Mouse (Mus musculus): ENCODE measurements around the gene Ccdc28b. TPM values are rescaled to one million over a fixed set of nuclear protein-coding genes. Genes with fewer than 3 reads are reported as not detected.

Gene Ccdc28b
- polyA plus RNA-seq, 1 experiment from 2014 or later, result 47.3 TPM

DNA sequence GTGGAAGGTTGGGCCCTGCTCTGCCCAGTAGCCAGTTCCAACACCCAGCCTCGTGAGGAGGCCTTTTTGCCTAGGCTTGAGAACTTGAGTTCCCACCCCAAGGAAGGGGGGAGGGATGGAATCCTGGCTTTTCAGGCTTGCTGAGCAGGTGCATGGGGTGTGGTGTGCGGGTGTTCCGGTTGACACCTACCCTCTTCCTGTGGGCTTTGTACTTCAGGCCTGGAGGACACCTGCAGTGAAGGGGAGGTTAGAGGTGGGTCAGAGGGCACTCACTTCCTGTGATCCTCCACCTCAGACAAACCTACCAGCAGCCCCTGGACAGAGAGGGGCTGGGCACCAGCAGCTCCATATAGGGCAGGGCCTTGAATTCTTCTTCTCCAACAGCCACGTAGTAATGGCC lies 13.7 kb downstream of the Ccdc28b start:
- H3K27me3 ChIP-seq, result no peaks in the 10 kb centered on the region
- no peak overlapping the region for H3K9ac ChIP-seq
- H3K4me1 ChIP-seq (replicated peaks), result peaks cover 16% of the 10 kb centered on the region
- WGBS, result 74% methylated on average over 4 of the region's 4 CpGs
- no peak for ATAC-seq (replicated peaks; ENCODE audit: insufficient number of reproducible peaks, insufficient read depth, low FRiP score, low read depth)
- no peaks in the 10 kb centered on the region for H3K9me3 ChIP-seq (replicated peaks)
- no peak overlapping the region for H3K4me2 ChIP-seq
- no peak overlapping the region for H3K27ac ChIP-seq
- no peak overlapping the region for H3K4me3 ChIP-seq
- peaks cover 29% of the 10 kb centered on the region for H3K36me3 ChIP-seq

DNA sequence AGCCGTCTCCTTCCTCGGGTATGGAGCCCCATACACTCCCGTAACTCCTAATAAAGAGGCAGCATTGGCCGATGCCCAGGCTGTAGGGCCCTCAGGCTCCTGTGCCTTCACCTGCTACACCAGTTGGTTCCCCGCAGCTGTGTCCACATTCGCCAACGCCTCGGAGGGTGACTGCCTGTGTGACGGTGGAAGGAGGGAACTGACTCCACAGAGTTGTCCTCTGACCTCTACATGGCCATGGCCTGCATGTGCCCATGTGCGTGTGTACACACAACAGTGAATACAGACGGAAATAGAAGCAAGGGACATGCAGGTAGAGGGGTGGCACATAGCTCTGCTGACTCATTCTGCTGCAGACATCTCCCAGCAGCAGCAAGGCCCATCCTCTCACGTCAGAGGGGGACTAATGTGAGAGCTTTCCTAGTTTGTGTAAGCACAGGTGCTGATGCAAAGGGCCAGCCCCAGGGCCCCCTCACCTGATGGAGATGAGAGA lies 14.6 kb downstream of the Ccdc28b start:
- no peak overlapping the region for H3K4me2 ChIP-seq
- ATAC-seq (replicated peaks; ENCODE audit: insufficient number of reproducible peaks, insufficient read depth, low FRiP score, low read depth), result no peak; the same call in 1 of the 2 replicates
- 77% methylated on average over 12 of the region's 12 CpGs for WGBS
- no peaks in the 10 kb centered on the region for H3K9me3 ChIP-seq (replicated peaks)
- peaks cover 37% of the 10 kb centered on the region for H3K36me3 ChIP-seq
- H3K9ac ChIP-seq, result no peak overlapping the region
- H3K27me3 ChIP-seq, result no peaks in the 10 kb centered on the region
- peak overlapping the region; percentile 7 for H3K27ac ChIP-seq
- H3K4me3 ChIP-seq, result no peak overlapping the region
- H3K4me1 ChIP-seq (replicated peaks), result peaks cover 9% of the 10 kb centered on the region

DNA sequence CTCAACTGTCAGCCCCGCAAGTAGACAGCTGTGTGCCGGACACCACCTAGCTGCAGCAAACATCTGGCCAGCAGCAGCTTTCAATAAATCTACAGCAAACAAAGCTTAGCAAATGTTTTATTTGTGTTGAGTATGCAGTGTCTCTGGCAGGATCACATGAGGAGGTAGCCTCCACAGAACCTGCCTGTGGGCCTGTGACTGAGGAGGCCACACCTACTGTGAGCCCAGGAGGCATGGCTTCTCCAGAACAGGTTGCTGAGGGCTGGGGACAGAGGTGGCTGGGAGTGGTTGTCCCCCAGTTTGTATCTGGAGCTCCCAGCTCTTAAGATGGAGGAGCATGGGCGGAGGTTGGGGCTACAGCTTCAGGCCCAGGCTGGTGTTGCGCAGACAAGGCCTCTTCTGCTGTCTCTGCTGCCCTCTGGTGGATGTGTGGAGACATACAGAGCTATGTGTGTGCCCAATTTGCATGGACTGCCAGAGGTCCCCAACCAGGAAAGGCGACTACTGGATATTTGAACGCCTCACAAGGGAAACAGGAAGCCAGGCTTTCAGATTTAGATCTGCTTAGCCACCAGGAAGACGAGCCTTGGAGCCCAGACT lies 15.2 kb downstream of the Ccdc28b start:
- no peaks in the 10 kb centered on the region for H3K9me3 ChIP-seq (replicated peaks)
- WGBS, result 36% methylated on average over 7 of the region's 7 CpGs
- H3K4me1 ChIP-seq (replicated peaks), result peaks cover 4% of the 10 kb centered on the region; the same call in 1 of the 2 replicates
- peak overlapping the region; percentile 7; the same call in 1 of the 2 replicates for H3K27ac ChIP-seq
- no peaks in the 10 kb centered on the region for H3K27me3 ChIP-seq
- no peak overlapping the region for H3K9ac ChIP-seq
- no peak overlapping the region for H3K4me2 ChIP-seq
- ATAC-seq (replicated peaks; ENCODE audit: insufficient number of reproducible peaks, insufficient read depth, low FRiP score, low read depth), result peak; percentile 71
- H3K36me3 ChIP-seq, result peaks cover 40% of the 10 kb centered on the region
- no peak overlapping the region for H3K4me3 ChIP-seq

DNA sequence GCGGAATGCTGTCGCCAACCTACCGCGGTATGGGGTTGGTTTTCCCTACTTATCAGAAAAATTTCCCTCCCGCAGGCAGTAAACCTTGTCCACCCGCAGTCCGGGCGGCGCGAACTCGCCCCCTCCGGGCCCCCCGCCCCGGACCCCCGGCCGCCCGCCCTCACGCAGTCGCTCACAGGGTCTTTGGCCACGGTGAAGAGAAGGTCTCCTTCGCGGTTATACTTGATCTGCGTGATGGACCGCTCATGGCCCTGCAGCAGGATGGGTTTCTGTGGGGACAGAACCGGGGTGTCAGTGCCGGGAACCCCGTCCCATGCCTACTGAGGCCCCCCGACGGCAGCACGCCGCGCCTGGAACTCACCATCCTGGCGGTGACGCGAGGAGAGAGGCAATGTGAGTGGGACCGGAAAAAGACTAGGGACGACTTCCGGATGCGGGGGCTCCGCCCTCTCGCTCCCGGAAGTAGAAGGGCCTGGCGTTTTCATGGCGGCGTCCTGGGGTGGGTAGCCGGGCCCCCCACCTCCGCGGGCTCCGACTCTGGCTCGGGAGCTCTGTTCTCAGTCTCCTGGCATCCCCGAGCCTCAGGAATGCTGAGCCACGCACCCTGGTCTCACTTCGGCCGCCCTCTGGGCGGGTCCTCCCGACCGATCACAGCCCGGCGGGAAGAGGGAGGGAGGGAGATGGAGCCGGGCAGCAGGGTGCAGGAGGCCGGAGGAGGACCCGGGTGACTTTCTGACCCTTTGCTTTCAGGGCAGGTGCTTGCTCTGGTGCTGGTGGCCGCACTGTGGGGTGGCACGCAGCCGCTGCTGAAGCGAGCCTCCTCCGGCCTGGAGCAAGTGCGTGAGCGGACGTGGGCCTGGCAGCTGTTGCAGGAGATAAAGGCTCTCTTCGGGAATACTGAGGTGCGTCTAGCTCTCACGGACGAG lies 23.3 kb downstream of the Ccdc28b start, which contains the start of the genes Eif3i and Tmem234:
TSS of gene Eif3i (minus strand) at position 416 of the 926 bp plus-strand sequence.
TSS of gene Tmem234 (plus strand) at position 436 of the 926 bp plus-strand sequence.
- ATAC-seq (replicated peaks; ENCODE audit: insufficient number of reproducible peaks, insufficient read depth, low FRiP score, low read depth), result peak; percentile 87
- no peaks in the 10 kb centered on the region for H3K27me3 ChIP-seq
- peak within 1 kb of the TSS; percentile 96 for H3K4me3 ChIP-seq
- peak within 1 kb of the TSS; percentile 91 for H3K9ac ChIP-seq
- WGBS, result under 1% methylated on average over 74 of the region's 74 CpGs
- H3K27ac ChIP-seq, result peak within 1 kb of the TSS; percentile 82
- peak within 1 kb of the TSS; percentile 85 for H3K4me2 ChIP-seq
- peaks cover 41% of the 10 kb centered on the region for H3K36me3 ChIP-seq
- H3K9me3 ChIP-seq (replicated peaks), result no peaks in the 10 kb centered on the region
- peaks cover 26% of the 10 kb centered on the region for H3K4me1 ChIP-seq (replicated peaks)

DNA sequence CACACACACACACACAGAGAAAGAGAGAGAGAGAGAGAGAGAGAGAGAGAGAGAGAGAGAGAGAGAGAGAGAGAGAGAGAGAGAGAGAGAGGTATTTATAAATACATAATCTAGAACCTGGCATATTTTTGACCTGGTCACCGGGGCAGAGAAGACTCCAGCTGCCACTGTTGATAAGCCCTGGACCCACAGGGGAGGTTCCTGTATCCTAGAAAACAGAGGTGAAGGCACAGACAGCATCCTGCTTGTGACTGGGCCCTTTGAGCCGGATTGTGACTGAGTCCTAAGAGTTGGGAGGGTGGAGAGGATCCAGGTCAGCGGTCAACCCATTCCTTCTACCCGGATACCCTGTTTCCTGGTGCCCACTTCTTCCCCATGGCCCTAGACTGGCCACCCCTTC lies 34.9 kb downstream of the Ccdc28b start:
- H3K9me3 ChIP-seq (replicated peaks), result no peaks in the 10 kb centered on the region
- H3K9ac ChIP-seq, result no peak overlapping the region
- no peaks in the 10 kb centered on the region for H3K27me3 ChIP-seq
- H3K27ac ChIP-seq, result no peak overlapping the region
- WGBS, result 55% methylated on average over 4 of the region's 4 CpGs
- peaks cover 13% of the 10 kb centered on the region for H3K4me1 ChIP-seq (replicated peaks)
- H3K4me3 ChIP-seq, result no peak overlapping the region
- no peak for ATAC-seq (replicated peaks; ENCODE audit: insufficient number of reproducible peaks, insufficient read depth, low FRiP score, low read depth)
- no peak overlapping the region for H3K4me2 ChIP-seq
- peaks cover 30% of the 10 kb centered on the region for H3K36me3 ChIP-seq

DNA sequence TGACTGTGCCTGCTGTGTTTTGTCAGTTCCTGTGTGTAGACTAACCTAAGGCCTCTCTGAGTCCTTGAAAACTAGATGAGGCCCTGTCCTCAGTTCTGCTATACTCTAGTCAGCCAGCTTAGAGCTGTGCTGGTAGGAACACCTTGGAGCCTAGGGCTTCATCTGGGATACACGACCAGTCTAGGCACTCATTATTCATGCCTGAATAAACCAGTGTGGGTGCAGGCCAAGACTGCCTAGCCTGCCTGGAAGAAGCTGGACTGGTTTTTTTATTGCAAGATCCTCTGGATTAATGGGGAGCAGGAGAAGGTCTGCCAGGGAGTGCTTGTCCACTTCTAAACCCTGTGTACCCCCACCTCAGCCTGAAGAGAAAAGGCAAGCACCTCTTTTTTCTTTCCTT lies 36.8 kb downstream of the Ccdc28b start:
- Histone ChIP-seq H3K27me3 (no peaks in the 10 kb centered on the region), H3K4me3 (no peak overlapping the region), H3K9me3 (replicated peaks) (no peaks in the 10 kb centered on the region), H3K9ac (no peak overlapping the region), H3K27ac (no peak overlapping the region), H3K36me3 (peaks cover 13% of the 10 kb centered on the region), H3K4me2 (no peak overlapping the region), H3K4me1 (replicated peaks) (peaks cover 13% of the 10 kb centered on the region)
- ATAC-seq (replicated peaks; ENCODE audit: insufficient number of reproducible peaks, insufficient read depth, low FRiP score, low read depth), result no peak
- WGBS, result 54% methylated on average over 1 of the region's 1 CpGs

DNA sequence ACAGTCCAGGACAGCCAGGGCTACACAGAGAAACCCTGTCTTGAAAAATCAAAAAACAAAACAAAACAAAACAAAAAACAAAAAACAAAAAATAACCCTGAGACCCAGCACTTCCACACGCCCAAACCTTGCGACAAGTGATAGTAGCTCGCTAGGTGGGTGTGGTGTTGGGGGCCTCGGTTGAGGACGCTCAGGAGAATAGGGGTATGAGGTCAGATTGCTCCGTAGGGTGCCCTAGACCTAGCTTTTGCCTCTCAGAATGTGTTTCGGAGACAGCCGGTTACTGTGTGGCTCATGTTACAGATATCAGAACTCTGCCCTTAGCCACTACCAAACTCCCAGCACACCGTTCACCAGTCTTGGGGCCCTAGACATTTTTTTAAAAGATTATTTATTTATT lies 38.0 kb downstream of the Ccdc28b start:
- Histone ChIP-seq H3K27me3 (no peaks in the 10 kb centered on the region), H3K9me3 (replicated peaks) (no peaks in the 10 kb centered on the region), H3K36me3 (peaks cover 2% of the 10 kb centered on the region; the same call in 1 of the 2 replicates), H3K27ac (0 out of 2 replicates have a peak overlapping the region, but pooled peaks have one; percentile 70), H3K4me1 (replicated peaks) (peaks cover 13% of the 10 kb centered on the region), H3K9ac (no peak overlapping the region), H3K4me3 (no peak overlapping the region; the same call in 1 of the 2 replicates), H3K4me2 (peak overlapping the region; percentile 88)
- ATAC-seq (replicated peaks; ENCODE audit: insufficient number of reproducible peaks, insufficient read depth, low FRiP score, low read depth), result no peak
- WGBS, result 79% methylated on average over 9 of the region's 9 CpGs

DNA sequence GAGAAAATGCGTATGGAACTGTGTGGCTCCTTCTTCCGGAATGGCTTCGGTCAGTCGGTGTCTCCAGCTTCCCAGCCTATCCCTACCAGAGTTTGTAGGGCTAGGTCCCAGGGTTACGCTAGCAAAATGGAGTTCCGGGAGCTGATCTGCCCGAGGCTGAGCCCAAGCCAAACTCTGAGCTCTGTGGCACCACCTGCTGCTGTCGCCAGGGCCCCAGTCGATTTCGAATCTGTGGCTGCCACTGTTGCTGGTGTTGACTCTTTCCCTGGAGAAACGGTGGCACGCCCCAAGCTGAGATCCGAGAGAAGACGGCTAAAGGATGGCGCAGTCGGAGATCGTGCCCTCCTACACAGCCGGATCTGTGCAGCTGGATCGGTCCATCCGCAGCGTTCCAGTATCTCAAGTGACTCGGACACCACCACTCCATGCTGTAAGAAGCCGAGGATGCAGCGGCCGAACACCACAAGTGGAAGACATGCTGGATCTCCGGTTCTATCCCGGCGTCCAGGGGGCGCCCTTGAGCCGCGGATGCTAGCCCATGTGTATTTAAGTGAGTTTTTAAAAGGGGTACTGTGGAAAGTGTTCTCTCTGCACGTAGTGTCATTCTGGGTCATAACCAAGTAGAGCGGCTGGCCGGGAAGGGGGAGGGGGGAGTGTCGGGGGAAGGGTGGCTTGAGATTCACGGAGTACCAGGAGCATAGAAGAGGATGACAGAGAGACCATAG lies 38.7 kb downstream of the Ccdc28b start:
- H3K4me2 ChIP-seq, result peak overlapping the region; percentile 88

DNA sequence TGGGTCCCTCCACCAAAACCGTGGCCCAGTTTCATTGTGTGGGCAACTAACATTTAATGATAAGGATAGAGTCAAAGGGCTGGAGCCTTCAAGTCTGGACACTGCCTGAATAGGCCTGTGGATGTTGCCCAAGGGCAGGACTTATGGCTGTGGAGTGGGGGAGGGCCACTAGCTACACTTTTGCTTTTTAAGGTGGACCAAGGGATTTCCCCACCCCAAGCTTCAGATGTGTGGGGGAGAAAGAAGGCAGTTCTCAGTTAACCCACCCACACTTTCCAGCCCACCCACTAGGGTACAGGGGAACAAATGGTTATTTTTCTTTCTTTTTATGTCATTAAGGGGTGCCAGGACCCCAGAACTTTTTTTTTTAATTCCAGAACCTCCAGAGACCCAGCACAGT lies 39.4 kb downstream of the Ccdc28b start:
- Histone ChIP-seq H3K27me3 (no peaks in the 10 kb centered on the region), H3K4me2 (peak overlapping the region; percentile 88), H3K4me1 (replicated peaks) (peaks cover 16% of the 10 kb centered on the region), H3K4me3 (peak overlapping the region; percentile 58), H3K36me3 (no peaks in the 10 kb centered on the region), H3K27ac (peak overlapping the region; percentile 70), H3K9me3 (replicated peaks) (no peaks in the 10 kb centered on the region), H3K9ac (peak overlapping the region; percentile 58; the same call in 1 of the 2 replicates)
- no peak for ATAC-seq (replicated peaks; ENCODE audit: insufficient number of reproducible peaks, insufficient read depth, low FRiP score, low read depth)
- 58% methylated on average over 1 of the region's 1 CpGs for WGBS

More for the DNA sequence above, 38.7 kb downstream of the Ccdc28b start:
- H3K9me3 ChIP-seq (replicated peaks), result no peaks in the 10 kb centered on the region
- peaks cover 16% of the 10 kb centered on the region for H3K4me1 ChIP-seq (replicated peaks)
- WGBS, result 3% methylated on average over 36 of the region's 36 CpGs
- ATAC-seq (replicated peaks; ENCODE audit: insufficient number of reproducible peaks, insufficient read depth, low FRiP score, low read depth), result peak; percentile 71
- peak overlapping the region; percentile 58 for H3K4me3 ChIP-seq
- peak overlapping the region; percentile 70 for H3K27ac ChIP-seq
- H3K27me3 ChIP-seq, result no peaks in the 10 kb centered on the region
- no peaks in the 10 kb centered on the region for H3K36me3 ChIP-seq
- H3K9ac ChIP-seq, result peak overlapping the region; percentile 58

DNA sequence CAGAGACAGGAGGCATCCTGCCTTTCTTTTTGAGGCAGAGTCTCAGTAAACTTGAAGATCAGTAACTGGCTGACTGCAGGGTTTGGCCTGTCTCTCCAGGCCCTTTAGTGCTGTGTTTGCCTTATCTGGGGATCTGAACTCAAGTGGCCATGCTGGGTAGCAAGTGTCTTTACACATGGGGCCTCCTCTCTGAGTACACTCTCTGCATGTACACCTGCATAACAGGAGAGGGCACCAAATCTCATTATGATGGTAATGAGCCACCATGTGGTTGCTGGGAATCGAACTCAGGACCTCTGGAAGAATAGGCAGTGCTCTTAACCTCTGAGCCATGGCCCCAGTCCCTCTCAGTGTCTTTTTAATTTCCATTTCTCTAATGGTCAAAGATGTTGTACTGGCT lies 41.5 kb downstream of the Ccdc28b start:
- peaks cover 16% of the 10 kb centered on the region for H3K4me1 ChIP-seq (replicated peaks)
- no peak overlapping the region for H3K4me3 ChIP-seq
- ATAC-seq (replicated peaks; ENCODE audit: insufficient number of reproducible peaks, insufficient read depth, low FRiP score, low read depth), result no peak
- no peaks in the 10 kb centered on the region for H3K9me3 ChIP-seq (replicated peaks)
- H3K27ac ChIP-seq, result no peak overlapping the region
- H3K4me2 ChIP-seq, result no peak overlapping the region
- 79% methylated on average over 1 of the region's 1 CpGs for WGBS
- no peaks in the 10 kb centered on the region for H3K36me3 ChIP-seq
- H3K9ac ChIP-seq, result no peak overlapping the region
- no peaks in the 10 kb centered on the region for H3K27me3 ChIP-seq

DNA sequence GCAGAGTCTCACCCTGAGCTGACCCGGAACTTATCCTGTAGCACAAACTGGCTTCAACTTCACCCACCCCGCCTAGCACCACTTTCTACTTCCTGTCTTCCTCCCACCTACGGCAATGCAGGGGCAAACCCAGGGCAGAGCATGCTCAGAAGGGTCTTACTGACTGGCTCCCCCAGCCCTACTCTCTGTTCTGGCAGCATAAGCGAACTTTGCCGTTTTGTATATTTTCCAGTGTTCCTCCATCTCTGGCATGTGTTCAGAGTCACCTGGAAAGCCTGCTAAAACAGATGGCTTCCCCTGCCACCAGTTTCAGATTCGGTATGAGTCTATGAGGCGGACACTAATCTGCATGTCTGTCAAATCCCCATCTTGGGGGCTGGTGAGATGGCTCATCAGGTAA lies 43.4 kb downstream of the Ccdc28b start:
- WGBS, result 67% methylated on average over 7 of the region's 7 CpGs
- H3K9me3 ChIP-seq (replicated peaks), result no peaks in the 10 kb centered on the region
- H3K4me3 ChIP-seq, result no peak overlapping the region
- H3K4me1 ChIP-seq (replicated peaks), result peaks cover 17% of the 10 kb centered on the region
- H3K36me3 ChIP-seq, result no peaks in the 10 kb centered on the region
- peak overlapping the region; percentile 62 for H3K27ac ChIP-seq
- no peak for ATAC-seq (replicated peaks; ENCODE audit: insufficient number of reproducible peaks, insufficient read depth, low FRiP score, low read depth)
- no peak overlapping the region for H3K4me2 ChIP-seq
- no peaks in the 10 kb centered on the region for H3K27me3 ChIP-seq
- H3K9ac ChIP-seq, result no peak overlapping the region
